Mouse (Mus musculus): ENCODE measurements at regions not wholly inside any gene's neighbourhood (a gene's known extent, or its start where the extent isn't known, plus 50 kb on each side); places are given as distances from the start of the nearest gene placed in this dataset.

GRCm38 (mm10) chr1:90347032-90347431 is 143.3 kb downstream of the Ackr3 start:
- no peak for TF ChIP-seq CTCF (conservative IDR thresholded peaks at IDR 0.05; ENCODE audit: insufficient read depth, insufficient read length, low read depth, low read length)
- TF ChIP-seq POLR2A (IDR thresholded peaks at IDR 0.05; ENCODE audit: low read depth, low read length) = no peak

All from kidney, adult 2 months (tissue).